Mouse (Mus musculus): ENCODE measurements around the gene Acyp2. TPM values are rescaled to one million over a fixed set of nuclear protein-coding genes. Genes with fewer than 3 reads are reported as not detected.

Acyp2 gene
- polyA plus RNA-seq, 1 experiment, result 1.9 TPM

DNA sequence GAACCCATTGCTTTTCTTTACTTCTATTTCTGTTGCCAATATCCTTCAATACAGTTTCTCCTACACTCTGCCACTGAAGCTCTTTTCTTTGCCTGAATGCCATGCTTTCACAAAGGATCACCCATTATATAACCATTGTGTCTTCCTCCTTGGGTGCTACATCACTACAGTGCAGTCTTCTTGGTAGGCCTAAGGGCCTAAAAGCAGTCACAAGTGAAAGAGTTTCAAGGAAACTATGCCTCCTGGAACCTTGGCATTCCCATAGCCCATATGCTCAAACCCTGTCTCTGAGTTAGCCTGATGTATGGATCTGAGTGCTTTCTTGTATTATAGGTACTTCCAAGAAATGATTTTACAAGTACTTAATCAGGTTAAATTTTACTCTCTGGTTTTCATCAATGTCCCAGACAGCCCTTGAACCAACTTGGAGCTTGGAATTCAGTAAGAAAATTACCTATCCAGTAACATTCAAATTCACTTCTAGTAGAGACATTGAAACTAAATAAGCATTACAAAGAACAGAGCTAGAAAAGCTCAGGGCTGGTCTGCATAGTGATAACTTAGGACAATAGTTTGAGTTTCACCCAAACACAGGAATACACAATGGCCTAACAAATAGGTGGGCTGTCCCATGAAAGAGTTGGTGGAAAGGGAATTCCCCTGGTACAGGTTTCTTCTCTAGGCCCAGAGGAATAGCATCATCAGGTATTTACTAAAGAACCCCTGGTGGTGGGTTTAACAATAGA lies 157.7 kb downstream of the Acyp2 start:
- H3K9me3 ChIP-seq (replicated peaks; ENCODE audit: control insufficient read depth, insufficient read depth, low read length, poor library complexity, severe bottlenecking), result peaks cover 47% of the 10 kb centered on the region
- H3K27ac ChIP-seq (ENCODE audit: insufficient read depth, low read length), result peak overlapping the region; percentile 90
- H3K4me1 ChIP-seq (ENCODE audit: control insufficient read depth, insufficient read depth, low read length), result peaks cover 1% of the 10 kb centered on the region
- no peak overlapping the region for H3K4me3 ChIP-seq (ENCODE audit: low read depth, low read length)
- no peak overlapping the region for H3K9ac ChIP-seq (ENCODE audit: low read depth, poor library complexity, severe bottlenecking)
- no peak for TF ChIP-seq EP300 (IDR thresholded peaks at IDR 0.05; ENCODE audit: insufficient read depth, low read depth, low read length)
- no peak for TF ChIP-seq CTCF (IDR thresholded peaks at IDR 0.05; ENCODE audit: low read depth, low read length)
- no peak for TF ChIP-seq POLR2A (IDR thresholded peaks at IDR 0.05; ENCODE audit: insufficient read depth, low read length)
- no peaks in the 10 kb centered on the region; the same call in 1 of the 2 replicates for H3K36me3 ChIP-seq (ENCODE audit: control insufficient read depth, insufficient read depth, low read length, poor library complexity, severe bottlenecking)
- H3K27me3 ChIP-seq (ENCODE audit: control insufficient read depth, insufficient read depth, low read length, poor library complexity, severe bottlenecking), result no peaks in the 10 kb centered on the region

DNA sequence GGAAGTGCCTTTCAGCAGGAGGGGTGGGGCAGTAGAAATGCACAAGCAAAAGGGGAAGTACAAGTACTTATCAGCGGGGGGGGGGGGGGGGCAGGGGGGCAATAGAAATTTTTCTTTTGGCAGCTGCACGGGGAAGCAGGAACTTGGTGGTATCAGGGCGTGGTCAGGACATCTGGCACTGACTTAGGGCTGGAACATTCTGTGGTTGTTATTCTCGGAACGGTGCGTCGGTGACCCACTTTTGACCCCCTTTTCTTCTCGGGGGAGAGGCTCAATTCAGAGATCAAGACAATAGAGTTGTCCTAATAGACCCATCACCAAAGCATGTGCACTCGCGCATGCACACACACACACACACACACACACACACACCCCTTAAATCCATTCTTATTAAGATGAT lies 161.2 kb downstream of the Acyp2 start:
- no peak overlapping the region for H3K9ac ChIP-seq (ENCODE audit: low read depth, poor library complexity, severe bottlenecking)
- H3K27ac ChIP-seq (ENCODE audit: insufficient read depth, low read length), result no peak overlapping the region

DNA sequence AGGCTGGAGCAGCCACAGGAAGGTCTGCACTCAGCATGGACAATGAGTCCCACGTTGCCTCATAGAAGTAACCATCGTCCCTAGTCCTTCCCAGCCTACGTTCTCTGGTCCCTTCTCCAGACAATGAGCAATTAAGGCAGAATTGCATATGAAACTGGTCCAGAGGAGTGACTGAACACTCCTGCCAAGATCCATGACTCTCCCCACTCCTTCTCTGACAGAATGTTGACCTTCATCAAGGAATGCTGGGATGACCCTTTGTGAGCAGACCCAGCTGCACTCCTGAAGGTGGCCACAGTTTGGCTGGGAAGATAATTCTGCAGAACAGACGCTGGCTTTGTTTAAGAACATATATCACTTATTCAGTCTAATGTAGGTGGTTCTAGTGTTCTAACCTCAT lies 166.1 kb downstream of the Acyp2 start:
- H3K4me3 ChIP-seq (ENCODE audit: low read depth, low read length), result no peak overlapping the region
- TF ChIP-seq POLR2A (IDR thresholded peaks at IDR 0.05; ENCODE audit: insufficient read depth, low read length) (no peak), EP300 (IDR thresholded peaks at IDR 0.05; ENCODE audit: insufficient read depth, low read depth, low read length) (no peak), CTCF (IDR thresholded peaks at IDR 0.05; ENCODE audit: low read depth, low read length) (no peak)
- no peaks in the 10 kb centered on the region for H3K36me3 ChIP-seq (ENCODE audit: control insufficient read depth, insufficient read depth, low read length, poor library complexity, severe bottlenecking)
- no peak overlapping the region for H3K9ac ChIP-seq (ENCODE audit: low read depth, poor library complexity, severe bottlenecking)
- H3K27me3 ChIP-seq (ENCODE audit: control insufficient read depth, insufficient read depth, low read length, poor library complexity, severe bottlenecking), result no peaks in the 10 kb centered on the region
- H3K9me3 ChIP-seq (replicated peaks; ENCODE audit: control insufficient read depth, insufficient read depth, low read length, poor library complexity, severe bottlenecking), result no peaks in the 10 kb centered on the region
- no peaks in the 10 kb centered on the region for H3K4me1 ChIP-seq (ENCODE audit: control insufficient read depth, insufficient read depth, low read length)
- H3K27ac ChIP-seq (ENCODE audit: insufficient read depth, low read length), result no peak overlapping the region

More for the DNA sequence above, 161.2 kb downstream of the Acyp2 start:
- H3K4me1 ChIP-seq (ENCODE audit: control insufficient read depth, insufficient read depth, low read length), result peaks cover 1% of the 10 kb centered on the region
- H3K4me3 ChIP-seq (ENCODE audit: low read depth, low read length), result no peak overlapping the region
- H3K27me3 ChIP-seq (ENCODE audit: control insufficient read depth, insufficient read depth, low read length, poor library complexity, severe bottlenecking), result no peaks in the 10 kb centered on the region
- H3K9me3 ChIP-seq (replicated peaks; ENCODE audit: control insufficient read depth, insufficient read depth, low read length, poor library complexity, severe bottlenecking), result peaks cover 14% of the 10 kb centered on the region
- no peaks in the 10 kb centered on the region for H3K36me3 ChIP-seq (ENCODE audit: control insufficient read depth, insufficient read depth, low read length, poor library complexity, severe bottlenecking)
- TF ChIP-seq CTCF (IDR thresholded peaks at IDR 0.05; ENCODE audit: low read depth, low read length) (no peak), EP300 (IDR thresholded peaks at IDR 0.05; ENCODE audit: insufficient read depth, low read depth, low read length) (no peak), POLR2A (IDR thresholded peaks at IDR 0.05; ENCODE audit: insufficient read depth, low read length) (no peak)

DNA sequence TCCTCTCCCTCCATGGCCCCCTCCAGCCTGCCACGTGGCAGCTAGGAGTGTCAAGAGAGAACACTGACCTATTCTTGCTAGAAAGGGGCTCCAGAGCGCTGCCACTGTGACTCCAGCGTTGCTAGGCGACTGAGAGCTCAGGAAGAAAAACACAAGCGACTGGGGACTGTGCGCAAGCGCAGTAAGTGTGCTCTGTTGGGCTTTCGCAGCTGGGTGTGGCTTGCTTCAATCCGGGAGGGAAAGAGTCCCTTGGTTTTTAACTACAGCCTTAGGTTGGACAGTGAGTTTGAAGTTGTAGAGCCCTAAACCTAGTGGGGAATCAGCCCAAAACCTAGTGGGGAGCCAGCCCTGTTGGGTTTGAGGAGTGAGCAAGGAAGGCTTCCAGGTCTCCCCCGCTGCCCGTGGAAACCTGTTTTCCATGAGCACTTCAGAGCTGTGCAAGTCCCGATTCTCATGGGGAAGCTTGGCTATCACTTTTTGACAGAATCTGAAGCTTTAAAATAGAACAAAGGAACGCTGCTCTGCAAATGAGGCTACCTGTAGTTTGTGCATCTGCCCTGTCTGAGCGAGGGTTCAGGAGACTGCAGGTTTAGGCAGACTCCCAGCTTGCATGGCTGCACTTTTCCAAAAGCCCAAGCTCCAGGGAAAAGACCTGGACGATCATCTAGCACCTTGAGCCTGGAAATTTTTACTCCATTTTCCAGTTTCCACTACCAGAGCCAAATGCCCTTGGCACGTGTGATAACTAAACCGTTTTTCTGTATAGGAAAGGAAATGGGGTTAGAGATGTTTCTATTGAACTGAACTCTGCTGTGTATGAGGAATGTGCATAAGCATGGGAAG lies 177.4 kb downstream of the Acyp2 start, which contains the start of gene 4930505A04Rik:
Gene 4930505A04Rik, minus strand, starts transcription at position 77 of the 843 bp plus-strand sequence.
- no peak within 1 kb of the TSS for H3K27ac ChIP-seq (ENCODE audit: insufficient read depth, low read length)
- H3K4me3 ChIP-seq (ENCODE audit: low read depth, low read length), result peak within 1 kb of the TSS; percentile 52
- H3K27me3 ChIP-seq (ENCODE audit: control insufficient read depth, insufficient read depth, low read length, poor library complexity, severe bottlenecking), result no peaks in the 10 kb centered on the region
- no peaks in the 10 kb centered on the region for H3K36me3 ChIP-seq (ENCODE audit: control insufficient read depth, insufficient read depth, low read length, poor library complexity, severe bottlenecking)
- H3K9ac ChIP-seq (ENCODE audit: low read depth, poor library complexity, severe bottlenecking), result peak within 1 kb of the TSS; percentile 18; the same call in 1 of the 2 replicates
- H3K9me3 ChIP-seq (replicated peaks; ENCODE audit: control insufficient read depth, insufficient read depth, low read length, poor library complexity, severe bottlenecking), result no peaks in the 10 kb centered on the region
- no peaks in the 10 kb centered on the region for H3K4me1 ChIP-seq (ENCODE audit: control insufficient read depth, insufficient read depth, low read length)
- TF ChIP-seq POLR2A (IDR thresholded peaks at IDR 0.05; ENCODE audit: insufficient read depth, low read length) (no peak), EP300 (IDR thresholded peaks at IDR 0.05; ENCODE audit: insufficient read depth, low read depth, low read length) (no peak), CTCF (IDR thresholded peaks at IDR 0.05; ENCODE audit: low read depth, low read length) (no peak)

DNA sequence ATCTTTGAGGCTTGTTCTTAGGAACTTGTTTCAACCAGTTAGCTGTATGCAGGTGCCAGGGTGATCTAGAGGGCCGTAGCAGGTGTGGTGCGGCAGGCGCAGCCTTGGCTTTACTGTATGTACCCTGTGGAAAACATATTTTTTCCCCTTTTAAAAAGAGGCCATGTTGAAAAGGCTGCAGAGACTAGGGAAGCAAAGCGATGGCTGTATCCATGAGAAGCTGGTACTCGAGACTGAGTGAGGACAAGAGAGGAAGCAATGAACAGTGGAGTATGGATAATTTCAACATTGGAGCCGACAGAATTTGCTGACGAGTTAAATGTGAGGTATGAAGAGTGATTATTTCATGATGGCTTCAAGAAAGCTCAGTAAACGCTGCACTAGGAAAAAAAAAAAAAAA lies 178.2 kb downstream of the Acyp2 start:
- Histone ChIP-seq H3K9me3 (replicated peaks; ENCODE audit: control insufficient read depth, insufficient read depth, low read length, poor library complexity, severe bottlenecking) (no peaks in the 10 kb centered on the region), H3K4me3 (ENCODE audit: low read depth, low read length) (no peak overlapping the region), H3K27ac (ENCODE audit: insufficient read depth, low read length) (no peak overlapping the region), H3K4me1 (ENCODE audit: control insufficient read depth, insufficient read depth, low read length) (no peaks in the 10 kb centered on the region), H3K36me3 (ENCODE audit: control insufficient read depth, insufficient read depth, low read length, poor library complexity, severe bottlenecking) (no peaks in the 10 kb centered on the region), H3K9ac (ENCODE audit: low read depth, poor library complexity, severe bottlenecking) (no peak overlapping the region), H3K27me3 (ENCODE audit: control insufficient read depth, insufficient read depth, low read length, poor library complexity, severe bottlenecking) (no peaks in the 10 kb centered on the region)
- TF ChIP-seq EP300 (IDR thresholded peaks at IDR 0.05; ENCODE audit: insufficient read depth, low read depth, low read length) (no peak), CTCF (IDR thresholded peaks at IDR 0.05; ENCODE audit: low read depth, low read length) (no peak), POLR2A (IDR thresholded peaks at IDR 0.05; ENCODE audit: insufficient read depth, low read length) (no peak)

Other genes starting within 250 kb of the Acyp2 start
- gene 4930505A04Rik, start 177.8 kb downstream of the Acyp2 start, polyA plus RNA-seq (2011; ENCODE audit: insufficient read depth, insufficient read length, low read depth, missing spikeins), result not detected in 2 replicates
- 241 and 244 TPM in 2 replicates for gene Psme4, start 122.1 kb upstream of the Acyp2 start, polyA plus RNA-seq (2011; ENCODE audit: insufficient read depth, insufficient read length, low read depth, missing spikeins)
- gene Gpr75, start 235.8 kb upstream of the Acyp2 start, polyA plus RNA-seq (2011; ENCODE audit: insufficient read depth, insufficient read length, low read depth, missing spikeins), result 2.5 and 2.8 TPM in 2 replicates
- 9.7 and 10.3 TPM in 2 replicates for gene Asb3, start 235.8 kb upstream of the Acyp2 start, polyA plus RNA-seq (2011; ENCODE audit: insufficient read depth, insufficient read length, low read depth, missing spikeins)